Mouse (Mus musculus) stomach, postnatal 0 days (tissue): ENCODE measurements at regions not wholly inside any gene's neighbourhood (a gene's known extent, or its start where the extent isn't known, plus 50 kb on each side); places are given as distances from the start of the nearest gene placed in this dataset.

Source experiments
- CTCF ChIP-seq: IDR thresholded peaks from 2 replicates; pipeline ENCODE4 v1.5.1; 2016; ENCODE audit warnings: antibody characterized with exemption, low read depth, mild to moderate bottlenecking, moderate library complexity
- EP300 ChIP-seq: optimal IDR thresholded peaks from 2 replicates; pipeline ENCODE3; 2016; ENCODE audit warnings: antibody characterized with exemption

- TF ChIP-seq CTCF, result no peak
- TF ChIP-seq EP300, result no peak
These were observed 261.6 kb upstream of the Adcy2 start for GRCm38 (mm10) chr13:69260972-69261371.
